Mouse (Mus musculus): Measurements from ENCODE around the gene Trp53tg5. TPM values are rescaled to one million over a fixed set of nuclear protein-coding genes. Genes with fewer than 3 reads are reported as not detected.

Gene Trp53tg5
- polyA plus RNA-seq, 1 experiment, result not detected

DNA sequence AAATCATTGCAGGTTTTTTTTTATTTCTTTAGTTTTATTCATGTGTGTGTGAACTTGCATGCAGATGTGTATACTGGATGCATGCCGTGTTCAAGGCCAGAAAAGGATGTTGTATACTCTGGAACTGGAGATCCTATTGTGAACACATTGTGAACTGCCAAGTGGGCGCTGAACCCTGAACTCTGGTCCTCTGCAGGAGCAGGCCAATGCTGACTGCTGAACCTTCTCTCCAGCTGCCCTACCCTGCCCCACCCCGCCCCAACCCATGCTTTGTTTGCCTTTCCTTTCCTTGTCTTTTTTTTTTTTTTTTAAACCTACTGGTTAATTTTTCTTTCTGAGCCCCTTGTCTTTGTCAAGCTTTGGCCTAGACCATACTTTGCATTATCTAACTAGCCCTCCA is 41.4 kb upstream of the Trp53tg5 start:
- peaks cover 12% of the 10 kb centered on the region; the same call in 1 of the 2 replicates for H3K4me1 ChIP-seq (ENCODE audit: control insufficient read depth, insufficient read depth, low read length)
- TF ChIP-seq CTCF (IDR thresholded peaks at IDR 0.05; ENCODE audit: borderline replicate concordance, insufficient read depth, low read length), result no peak
- TF ChIP-seq POLR2A (IDR thresholded peaks at IDR 0.05; ENCODE audit: low read depth, low read length), result no peak
- H3K27ac ChIP-seq (ENCODE audit: insufficient read depth, low read length), result no peak overlapping the region
- H3K4me3 ChIP-seq (ENCODE audit: insufficient read depth, low read length), result no peak overlapping the region

DNA sequence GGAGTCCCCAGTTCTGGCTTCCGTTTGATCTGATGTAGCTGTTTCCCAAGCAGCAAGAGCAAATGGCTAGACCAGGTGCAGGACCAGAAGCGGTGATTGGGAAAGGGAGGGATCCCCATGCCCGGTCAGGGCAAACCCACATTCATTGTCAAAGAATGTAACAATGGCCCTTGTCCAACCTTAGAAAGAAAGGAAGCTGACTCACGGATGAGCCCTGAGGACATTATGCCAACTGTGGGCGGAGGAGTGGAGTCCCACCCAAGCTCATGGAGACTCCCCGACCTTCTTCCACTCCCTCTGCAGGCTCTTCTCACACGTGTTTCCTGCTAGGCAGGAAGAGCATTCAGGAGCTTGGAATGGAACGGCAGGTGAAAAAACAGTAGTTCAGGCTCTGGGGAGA is 39.9 kb upstream of the Trp53tg5 start:
- Histone ChIP-seq H3K4me1 (ENCODE audit: control insufficient read depth, insufficient read depth, low read length) (0 out of 2 replicates have a peak, but pooled peaks cover 5% of the 10 kb centered on the region), H3K4me3 (ENCODE audit: insufficient read depth, low read length) (no peak overlapping the region), H3K27ac (ENCODE audit: insufficient read depth, low read length) (peak overlapping the region; percentile 3; the same call in 1 of the 2 replicates)
- no peak for TF ChIP-seq POLR2A (IDR thresholded peaks at IDR 0.05; ENCODE audit: low read depth, low read length)
- TF ChIP-seq CTCF (IDR thresholded peaks at IDR 0.05; ENCODE audit: borderline replicate concordance, insufficient read depth, low read length), result no peak

DNA sequence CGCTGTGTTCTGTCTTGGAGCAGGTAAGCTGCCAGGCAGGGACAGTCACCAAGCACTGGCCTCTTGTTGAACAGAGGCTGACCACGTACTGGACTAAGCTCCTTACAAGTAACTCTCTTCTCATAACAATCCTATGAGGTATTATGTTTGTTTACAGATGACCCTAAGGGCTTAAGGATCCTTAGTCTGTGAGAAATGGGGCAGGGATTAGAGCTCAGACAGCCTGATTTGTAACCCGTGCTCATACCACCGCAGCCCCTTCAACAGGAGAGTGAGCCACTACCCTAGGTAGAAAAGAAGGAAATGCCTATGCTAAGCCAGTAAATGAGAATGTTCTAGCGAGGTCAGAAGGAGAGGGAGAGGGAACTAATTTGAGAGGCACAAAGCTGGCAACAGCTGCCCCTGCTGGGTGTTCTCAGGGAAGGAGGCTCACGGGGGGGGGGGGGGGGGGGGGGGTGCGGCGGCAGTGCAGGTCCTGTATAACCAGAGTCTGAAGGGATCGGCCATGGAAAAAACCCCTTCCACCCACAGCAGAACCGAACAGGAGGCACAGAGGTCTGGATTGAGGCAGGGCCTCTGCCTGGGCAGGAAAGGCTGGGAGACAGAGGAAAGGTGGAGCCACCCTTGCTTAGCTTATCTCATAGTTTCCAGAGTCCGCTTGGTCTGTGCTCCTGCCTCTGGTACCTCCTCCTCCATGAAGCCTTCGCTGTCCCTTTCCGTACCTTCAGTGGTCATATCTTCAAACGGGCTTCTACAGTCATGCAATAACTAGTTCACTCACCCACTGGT is 38.8 kb upstream of the Trp53tg5 start:
- TF ChIP-seq POLR2A (IDR thresholded peaks at IDR 0.05; ENCODE audit: low read depth, low read length), result no peak
- no peak for TF ChIP-seq CTCF (IDR thresholded peaks at IDR 0.05; ENCODE audit: borderline replicate concordance, insufficient read depth, low read length)
- Histone ChIP-seq H3K4me1 (ENCODE audit: control insufficient read depth, insufficient read depth, low read length) (no peaks in the 10 kb centered on the region), H3K4me3 (ENCODE audit: insufficient read depth, low read length) (no peak overlapping the region), H3K27ac (ENCODE audit: insufficient read depth, low read length) (no peak overlapping the region)

DNA sequence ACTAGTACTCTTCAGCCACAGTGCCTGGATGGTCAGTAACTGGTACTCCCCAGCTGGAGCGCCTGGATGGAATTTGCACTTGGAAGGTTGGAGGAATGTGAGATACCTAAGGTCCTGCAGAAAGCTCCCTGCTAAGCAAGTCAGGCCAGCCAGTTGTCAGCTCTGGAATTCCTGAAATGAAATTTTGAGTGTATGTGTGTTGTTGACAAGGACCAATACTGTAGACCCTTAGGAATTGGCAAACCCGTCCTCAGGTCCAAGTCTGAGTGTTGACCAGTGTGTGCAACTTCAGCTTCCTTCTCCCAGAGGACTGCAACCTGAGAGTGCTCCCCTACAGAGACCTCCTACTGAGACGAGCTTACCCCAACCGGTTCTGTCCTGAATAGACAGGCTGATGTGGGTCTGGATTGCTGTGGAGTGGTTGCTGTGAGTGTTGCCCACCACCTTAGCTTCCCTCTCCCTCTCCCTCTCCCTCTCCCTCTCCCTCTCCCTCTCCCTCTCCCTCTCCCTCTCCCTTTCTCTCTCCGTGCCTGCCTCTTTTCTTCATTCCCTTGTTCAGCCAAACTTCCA is 37.2 kb upstream of the Trp53tg5 start:
- Histone ChIP-seq H3K27ac (ENCODE audit: insufficient read depth, low read length) (no peak overlapping the region), H3K4me1 (ENCODE audit: control insufficient read depth, insufficient read depth, low read length) (no peaks in the 10 kb centered on the region), H3K4me3 (ENCODE audit: insufficient read depth, low read length) (no peak overlapping the region)
- TF ChIP-seq CTCF (IDR thresholded peaks at IDR 0.05; ENCODE audit: borderline replicate concordance, insufficient read depth, low read length) (no peak), POLR2A (IDR thresholded peaks at IDR 0.05; ENCODE audit: low read depth, low read length) (no peak)

DNA sequence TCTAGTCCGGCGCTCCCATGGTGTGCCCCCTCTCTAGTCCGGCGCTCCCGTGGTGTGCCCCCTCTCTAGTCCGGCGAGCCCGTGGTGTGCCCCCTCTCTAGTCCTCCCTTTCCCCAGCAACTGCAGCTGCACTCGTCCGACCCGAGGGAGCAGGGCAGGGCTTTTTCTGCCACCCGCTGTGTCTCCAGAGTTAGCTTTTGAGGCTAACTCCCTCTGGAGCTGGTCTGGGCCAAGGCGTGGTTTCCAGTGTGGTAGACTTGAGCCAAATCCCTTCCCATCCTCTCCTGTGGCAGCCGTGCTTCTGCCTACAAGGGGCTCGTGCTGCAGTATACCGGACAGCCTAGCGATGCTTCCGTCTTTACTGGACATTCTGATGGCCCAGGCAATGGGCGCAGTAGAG is 34.3 kb upstream of the Trp53tg5 start:
- Histone ChIP-seq H3K4me3 (ENCODE audit: insufficient read depth, low read length) (no peak overlapping the region), H3K4me1 (ENCODE audit: control insufficient read depth, insufficient read depth, low read length) (no peaks in the 10 kb centered on the region), H3K27ac (ENCODE audit: insufficient read depth, low read length) (no peak overlapping the region)
- TF ChIP-seq POLR2A (IDR thresholded peaks at IDR 0.05; ENCODE audit: low read depth, low read length) (no peak), CTCF (IDR thresholded peaks at IDR 0.05; ENCODE audit: borderline replicate concordance, insufficient read depth, low read length) (no peak)

DNA sequence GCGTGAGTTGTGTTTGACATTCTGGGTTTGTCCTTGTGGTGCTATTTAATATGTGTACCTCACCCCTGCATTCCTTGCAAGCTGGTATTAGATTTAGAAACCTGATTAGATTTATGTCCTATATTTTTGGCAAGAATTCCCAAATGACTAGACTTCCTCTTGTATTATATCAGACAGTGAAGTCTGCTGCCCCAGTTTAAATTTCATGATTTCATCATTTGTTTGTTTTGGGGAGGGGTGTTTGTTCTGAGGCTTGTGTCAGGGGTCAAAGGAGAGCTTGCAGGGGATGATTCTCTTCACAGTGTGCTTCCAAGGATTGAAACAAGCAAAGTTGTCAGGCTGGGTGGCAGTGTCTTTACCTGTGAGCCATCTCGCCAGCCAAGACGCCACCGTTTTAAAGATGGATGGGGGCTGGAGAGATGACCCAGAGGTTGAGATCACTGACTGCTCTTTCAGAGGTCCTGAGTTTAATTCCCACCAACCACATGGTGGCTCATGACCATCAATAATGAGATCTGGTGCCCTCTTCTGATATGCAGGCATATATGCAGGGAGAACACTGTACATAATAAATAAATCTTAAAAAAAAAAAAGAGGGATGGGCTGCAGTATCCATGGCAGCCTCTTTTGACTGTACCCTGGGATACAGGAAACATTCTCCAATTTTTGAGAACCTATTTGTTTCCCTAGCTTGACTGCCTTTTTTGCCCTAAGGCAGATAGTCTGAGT is 32.3 kb upstream of the Trp53tg5 start:
- Histone ChIP-seq H3K27ac (ENCODE audit: insufficient read depth, low read length) (no peak overlapping the region), H3K4me3 (ENCODE audit: insufficient read depth, low read length) (no peak overlapping the region)
- no peak for TF ChIP-seq CTCF (IDR thresholded peaks at IDR 0.05; ENCODE audit: borderline replicate concordance, insufficient read depth, low read length)
- TF ChIP-seq POLR2A (IDR thresholded peaks at IDR 0.05; ENCODE audit: low read depth, low read length), result no peak

DNA sequence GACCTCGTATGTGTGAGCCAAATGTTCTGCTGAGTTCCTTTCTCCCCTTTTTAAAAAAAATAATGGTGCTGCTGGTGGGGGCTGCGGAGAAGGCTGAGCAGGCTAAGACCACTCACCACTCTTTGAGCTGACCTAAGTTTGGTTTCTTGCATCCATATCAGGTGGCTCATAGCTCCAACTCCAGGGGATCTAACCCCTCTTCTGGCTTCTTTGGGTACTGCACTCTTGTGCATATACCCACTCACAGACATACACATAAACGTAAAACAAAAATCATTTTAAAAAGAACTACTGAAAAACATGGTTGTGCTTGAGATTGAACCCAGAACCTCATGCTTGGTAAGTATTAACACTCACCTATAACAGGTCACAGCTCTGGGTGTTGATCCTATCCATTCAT is 31.4 kb upstream of the Trp53tg5 start:
- no peak overlapping the region for H3K27ac ChIP-seq (ENCODE audit: insufficient read depth, low read length)
- TF ChIP-seq CTCF (IDR thresholded peaks at IDR 0.05; ENCODE audit: borderline replicate concordance, insufficient read depth, low read length) (no peak), POLR2A (IDR thresholded peaks at IDR 0.05; ENCODE audit: low read depth, low read length) (no peak)
- H3K4me3 ChIP-seq (ENCODE audit: insufficient read depth, low read length), result no peak overlapping the region
- no peaks in the 10 kb centered on the region for H3K4me1 ChIP-seq (ENCODE audit: control insufficient read depth, insufficient read depth, low read length)

More for the DNA sequence above, 32.3 kb upstream of the Trp53tg5 start:
- no peaks in the 10 kb centered on the region for H3K4me1 ChIP-seq (ENCODE audit: control insufficient read depth, insufficient read depth, low read length)

DNA sequence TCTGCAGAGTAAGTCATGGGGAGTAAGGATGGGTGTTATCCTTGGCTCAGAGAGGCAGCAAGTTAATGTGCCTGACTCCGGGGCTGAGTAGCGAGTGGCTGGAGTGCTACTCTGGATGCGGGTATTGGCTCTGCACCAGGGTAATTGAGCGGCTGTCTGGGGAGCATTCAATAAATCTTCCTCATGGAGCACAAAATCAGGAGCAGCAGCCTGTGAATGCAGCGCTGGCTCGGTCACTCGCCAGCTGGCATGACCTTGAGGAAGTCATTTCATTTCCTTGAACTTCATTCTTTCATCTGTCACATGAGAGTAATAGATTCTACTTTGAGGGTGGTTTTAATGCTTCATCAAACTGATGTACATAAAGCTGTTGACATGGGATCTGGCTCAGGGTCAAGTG is 27.0 kb upstream of the Trp53tg5 start:
- H3K4me1 ChIP-seq (ENCODE audit: control insufficient read depth, insufficient read depth, low read length), result no peaks in the 10 kb centered on the region
- no peak overlapping the region for H3K27ac ChIP-seq (ENCODE audit: insufficient read depth, low read length)
- TF ChIP-seq CTCF (IDR thresholded peaks at IDR 0.05; ENCODE audit: borderline replicate concordance, insufficient read depth, low read length), result no peak
- no peak for TF ChIP-seq POLR2A (IDR thresholded peaks at IDR 0.05; ENCODE audit: low read depth, low read length)
- H3K4me3 ChIP-seq (ENCODE audit: insufficient read depth, low read length), result no peak overlapping the region

DNA sequence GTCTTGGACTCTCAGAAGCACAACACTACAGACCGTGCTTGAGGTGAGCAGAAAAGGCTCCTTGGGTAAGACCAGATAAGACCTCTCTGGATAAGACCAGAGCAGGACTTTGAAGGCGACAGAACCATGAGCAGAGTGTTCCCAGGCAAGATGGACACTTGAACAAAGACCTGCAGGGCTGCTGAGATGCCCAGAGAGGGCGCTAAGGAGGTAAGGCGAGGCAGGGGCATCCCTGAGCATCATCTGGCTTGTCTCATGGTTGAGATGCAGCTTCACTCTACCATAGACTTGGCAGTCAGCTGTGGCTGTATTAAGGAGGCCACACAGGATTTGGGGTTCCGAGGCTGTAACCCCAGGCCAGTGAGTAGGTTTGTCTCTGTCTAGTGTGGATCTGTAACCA is 25.8 kb upstream of the Trp53tg5 start:
- TF ChIP-seq CTCF (IDR thresholded peaks at IDR 0.05; ENCODE audit: borderline replicate concordance, insufficient read depth, low read length), result no peak
- no peak for TF ChIP-seq POLR2A (IDR thresholded peaks at IDR 0.05; ENCODE audit: low read depth, low read length)
- Histone ChIP-seq H3K4me1 (ENCODE audit: control insufficient read depth, insufficient read depth, low read length) (no peaks in the 10 kb centered on the region), H3K27ac (ENCODE audit: insufficient read depth, low read length) (no peak overlapping the region), H3K4me3 (ENCODE audit: insufficient read depth, low read length) (no peak overlapping the region)

Measured in embryonic fibroblast, embryonic 13.5 days (primary cell).